Mouse (Mus musculus): ENCODE data around the gene Rsph14.

The Rsph14 gene

DNA sequence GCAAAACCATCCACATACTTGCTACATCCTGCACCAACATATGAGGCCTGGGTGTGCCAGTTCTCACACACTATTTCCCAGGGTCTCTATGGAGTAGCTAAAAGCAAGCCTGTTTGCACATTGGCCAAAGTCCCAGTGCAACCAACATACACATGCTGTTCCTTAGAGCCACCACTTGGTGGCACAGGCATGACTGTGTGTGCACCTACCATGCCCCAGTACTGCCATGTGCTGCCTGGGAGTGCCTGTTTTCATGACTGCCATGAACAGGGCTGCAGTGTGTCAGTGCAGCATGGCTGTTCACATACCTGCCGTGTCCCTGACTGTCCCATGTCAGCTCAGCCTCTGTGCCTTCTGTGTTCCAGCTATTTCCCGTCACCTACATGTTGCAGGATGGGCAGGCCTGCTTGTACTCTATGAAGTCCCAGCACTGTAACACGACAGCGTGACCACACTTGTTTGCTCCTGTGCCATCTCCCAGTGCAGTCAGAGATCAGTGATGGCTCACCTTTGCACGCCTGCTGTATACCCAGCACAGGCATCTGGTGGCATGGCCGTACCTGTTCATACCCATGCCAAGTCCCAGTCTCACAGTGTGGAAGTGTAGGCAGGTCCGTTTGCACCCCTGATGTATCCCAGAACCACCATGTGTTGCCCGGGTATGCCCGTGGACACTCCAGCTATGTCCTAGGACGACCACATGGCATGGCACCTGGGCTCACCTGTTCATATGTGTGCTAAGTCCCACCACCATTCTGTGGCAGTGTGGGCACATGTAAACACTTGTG, 95.2 kb downstream of the Rsph14 start:
- ATAC-seq (ENCODE audit: insufficient number of reproducible peaks, low FRiP score, low TSS enrichment) = 0 out of 2 replicates have a peak, but pooled peaks have one; percentile 45

DNA sequence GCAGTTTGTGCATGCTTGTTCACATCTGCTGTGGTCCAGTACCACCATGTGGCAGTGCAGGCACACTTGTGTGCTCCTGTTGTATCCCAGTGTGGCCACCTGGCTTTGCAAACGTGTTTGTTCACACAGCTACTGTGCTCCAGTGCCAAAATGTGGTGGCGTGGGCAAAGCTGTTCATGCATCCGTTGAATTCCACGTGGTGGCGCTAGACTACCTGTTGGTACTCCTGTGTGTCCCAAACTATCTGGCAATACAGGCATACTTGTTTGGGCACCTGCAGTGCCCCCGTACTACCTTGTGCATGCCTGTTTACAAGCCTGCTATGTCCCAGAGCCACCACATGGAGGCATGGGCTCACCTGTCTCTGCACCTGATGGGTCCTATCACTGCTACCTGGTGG, 97.4 kb downstream of the Rsph14 start:
- no peak for ATAC-seq (ENCODE audit: insufficient number of reproducible peaks, low FRiP score, low TSS enrichment)

DNA sequence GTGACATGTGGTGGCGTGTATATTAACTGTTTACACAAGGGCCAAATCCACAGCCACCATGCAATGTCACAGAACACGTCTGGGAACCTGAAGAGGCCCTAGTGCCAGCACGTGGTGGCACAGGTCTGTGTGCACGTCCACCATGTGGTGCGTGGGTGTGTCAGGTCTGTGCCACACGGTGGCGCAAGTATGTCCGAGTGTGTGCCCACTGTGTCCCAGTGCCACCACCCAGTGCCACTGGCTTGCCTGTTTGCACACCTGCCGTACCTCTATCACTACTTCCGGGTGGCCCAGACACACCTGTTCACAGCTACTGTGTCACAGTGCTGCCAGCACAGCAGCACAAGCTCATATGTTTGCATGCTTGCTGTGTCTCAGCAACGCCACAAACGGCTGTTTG, 97.9 kb downstream of the Rsph14 start:
- no peak for ATAC-seq (ENCODE audit: insufficient number of reproducible peaks, low FRiP score, low TSS enrichment)

DNA sequence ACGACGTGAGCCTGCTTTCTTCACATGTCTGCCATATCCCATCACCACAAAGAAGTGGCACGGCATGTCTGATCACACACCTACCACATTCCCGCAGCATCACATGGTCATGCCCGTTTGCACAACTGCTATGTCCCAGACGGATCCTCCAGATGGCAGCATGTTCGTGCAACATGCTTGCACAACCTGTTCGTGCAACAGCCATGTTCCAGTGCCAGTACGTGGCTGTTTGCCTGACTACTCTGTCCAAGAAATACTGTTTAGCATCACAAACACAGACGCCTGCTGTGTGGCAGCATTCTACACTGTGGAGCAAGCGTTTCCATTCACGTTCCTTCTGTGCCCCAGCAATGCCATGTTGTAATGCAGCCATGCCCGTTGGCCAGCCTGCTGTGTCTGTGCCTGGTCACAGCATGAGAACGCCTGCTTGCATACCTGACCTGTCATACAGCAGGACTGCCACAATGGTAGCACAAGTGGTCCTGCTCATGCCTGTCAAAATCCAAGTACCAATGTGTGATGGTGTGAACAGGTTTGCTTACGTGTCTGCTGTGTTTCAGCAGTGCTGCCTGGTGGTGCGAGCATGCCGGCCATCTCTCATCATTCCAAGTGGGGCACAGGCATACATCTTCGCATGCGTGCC, 98.7 kb downstream of the Rsph14 start:
- ATAC-seq (ENCODE audit: insufficient number of reproducible peaks, low FRiP score, low TSS enrichment) = no peak

DNA sequence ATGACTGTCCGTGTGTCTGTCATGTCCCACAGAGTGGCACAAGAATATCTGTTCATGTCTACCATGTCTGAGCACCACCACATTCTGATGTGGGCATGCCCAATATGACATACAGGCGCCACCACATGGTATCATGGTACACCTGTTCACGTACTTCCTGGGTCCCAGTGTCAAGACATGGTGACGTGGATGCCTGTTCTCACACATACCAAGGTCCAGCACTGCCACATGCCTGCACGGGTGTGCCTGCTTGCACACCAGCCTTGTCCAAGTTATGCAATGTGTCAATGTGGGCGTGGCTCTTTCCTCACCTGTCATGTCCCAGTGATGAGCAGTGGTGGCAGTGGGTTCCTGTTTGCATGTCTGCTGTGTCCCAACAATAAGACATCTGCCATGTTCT, 99.9 kb downstream of the Rsph14 start:
- no peak for ATAC-seq (ENCODE audit: insufficient number of reproducible peaks, low FRiP score, low TSS enrichment)

DNA sequence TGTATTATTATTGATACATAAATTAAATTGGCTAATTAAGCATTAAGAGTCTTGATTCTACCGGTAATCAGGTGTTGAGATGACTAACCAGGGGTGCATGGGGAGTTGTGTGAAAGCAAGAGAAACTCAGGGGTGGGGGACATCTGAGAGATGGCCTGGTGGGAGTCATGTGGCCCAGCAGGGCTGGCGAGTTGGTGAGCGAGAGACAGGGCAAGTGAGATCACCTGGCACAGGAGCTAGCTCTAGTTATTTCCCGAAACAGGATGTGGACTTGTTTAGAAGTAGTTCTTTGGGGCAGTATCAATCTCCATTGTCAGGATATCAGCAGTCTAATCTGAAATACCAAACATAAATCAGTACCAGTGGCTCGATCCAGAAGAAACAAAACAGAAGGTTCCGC, 100.8 kb downstream of the Rsph14 start:
- ATAC-seq (ENCODE audit: insufficient number of reproducible peaks, low FRiP score, low TSS enrichment) = no peak

DNA sequence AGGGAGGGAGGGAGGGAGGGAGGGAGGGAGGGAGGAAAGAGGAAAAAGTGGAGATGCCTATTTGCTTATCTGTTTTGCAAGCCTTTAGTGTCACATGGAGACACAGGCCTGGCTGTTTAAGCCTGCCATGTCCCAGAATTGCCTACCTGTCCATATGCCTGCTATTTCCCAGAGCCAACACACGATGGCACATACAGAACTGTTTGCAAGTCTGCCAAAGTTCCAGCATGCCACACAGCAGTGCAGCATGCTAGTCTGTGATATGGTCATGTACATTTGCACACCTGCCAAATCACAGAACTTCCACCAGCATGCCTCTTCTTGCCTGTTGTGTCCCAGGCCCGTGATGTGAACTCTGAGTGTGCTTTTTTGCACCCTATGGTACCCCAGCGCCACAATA, 101.8 kb downstream of the Rsph14 start:
- ATAC-seq (ENCODE audit: insufficient number of reproducible peaks, low FRiP score, low TSS enrichment) = no peak

DNA sequence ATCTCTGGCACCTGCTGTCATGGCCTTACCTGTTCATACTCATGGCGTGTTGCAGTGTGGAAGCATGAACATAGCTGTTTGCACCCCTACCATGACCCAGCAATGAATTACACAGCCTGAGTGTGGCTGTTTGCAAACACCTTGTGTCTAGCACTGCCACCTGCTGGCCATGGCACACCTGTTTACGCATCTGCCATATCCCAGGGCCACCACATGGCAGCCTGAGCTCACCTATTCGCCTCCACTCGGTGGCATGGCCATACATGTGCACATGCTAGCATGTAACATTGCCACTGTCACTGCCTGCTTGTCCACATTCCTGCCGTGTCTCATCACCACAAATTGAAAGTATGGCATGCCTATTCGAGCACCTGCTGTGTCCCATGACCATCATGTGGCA, 102.8 kb downstream of the Rsph14 start:
- no peak for ATAC-seq (ENCODE audit: insufficient number of reproducible peaks, low FRiP score, low TSS enrichment)

DNA sequence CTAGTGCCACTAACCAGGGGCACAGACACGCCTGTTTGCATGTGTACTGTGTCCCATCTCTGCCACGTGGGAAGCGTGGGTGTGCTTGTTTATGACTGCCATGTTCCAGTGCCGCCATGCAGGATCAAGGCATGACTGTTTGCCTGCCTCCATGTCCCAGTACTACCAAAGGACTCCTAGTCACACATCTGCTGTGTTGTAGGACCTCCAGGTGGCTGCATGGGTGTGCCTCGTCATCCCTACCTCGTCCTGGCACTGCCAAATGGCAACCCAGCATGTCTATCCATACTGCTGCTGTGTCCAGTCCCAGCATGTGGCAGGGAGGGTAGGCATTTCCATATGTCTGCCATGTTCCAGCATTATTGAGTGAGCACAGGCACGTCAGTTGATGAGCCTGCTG, 104.1 kb downstream of the Rsph14 start:
- ATAC-seq (ENCODE audit: insufficient number of reproducible peaks, low FRiP score, low TSS enrichment) = no peak

DNA sequence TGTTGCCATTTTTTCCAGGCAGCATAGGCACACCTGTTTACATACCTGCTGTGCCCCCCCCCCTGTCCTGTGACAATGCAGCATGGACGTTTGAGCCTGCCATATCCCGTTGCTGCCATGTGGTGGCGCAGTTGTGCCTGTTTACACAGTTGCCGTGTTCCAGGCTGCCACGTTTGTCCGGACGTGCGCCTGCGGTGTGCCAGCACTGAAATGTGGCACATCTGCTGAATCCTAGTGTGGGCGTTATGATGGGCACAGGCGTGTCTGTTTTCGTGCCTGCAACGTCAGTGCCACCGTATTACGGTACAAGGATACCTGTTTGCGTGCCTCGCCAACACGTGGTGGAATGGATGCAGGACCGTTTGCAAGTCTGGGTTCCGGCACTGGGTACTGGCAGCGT, 107.1 kb downstream of the Rsph14 start:
- peak; percentile 18 for ATAC-seq (ENCODE audit: insufficient number of reproducible peaks, low FRiP score, low TSS enrichment)

DNA sequence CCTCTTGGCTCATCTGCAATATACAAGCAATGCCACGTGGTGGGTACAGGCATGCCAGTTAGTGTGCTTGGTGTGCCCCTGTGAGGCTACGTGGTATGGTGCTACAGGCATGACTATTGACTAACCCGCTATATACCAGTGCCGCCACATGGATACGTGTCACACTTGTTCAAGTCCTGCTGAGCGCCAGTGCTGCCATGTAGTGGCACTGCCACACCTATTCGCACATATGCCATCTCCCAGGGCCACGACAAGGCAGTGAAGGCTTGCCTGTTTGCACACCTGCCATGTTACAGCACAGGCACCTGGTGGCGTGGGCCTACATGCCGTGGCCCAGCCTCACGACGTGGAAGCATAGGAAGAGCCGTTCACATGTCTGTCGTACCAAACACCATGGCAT, 108.1 kb downstream of the Rsph14 start:
- no peak for ATAC-seq (ENCODE audit: insufficient number of reproducible peaks, low FRiP score, low TSS enrichment)

DNA sequence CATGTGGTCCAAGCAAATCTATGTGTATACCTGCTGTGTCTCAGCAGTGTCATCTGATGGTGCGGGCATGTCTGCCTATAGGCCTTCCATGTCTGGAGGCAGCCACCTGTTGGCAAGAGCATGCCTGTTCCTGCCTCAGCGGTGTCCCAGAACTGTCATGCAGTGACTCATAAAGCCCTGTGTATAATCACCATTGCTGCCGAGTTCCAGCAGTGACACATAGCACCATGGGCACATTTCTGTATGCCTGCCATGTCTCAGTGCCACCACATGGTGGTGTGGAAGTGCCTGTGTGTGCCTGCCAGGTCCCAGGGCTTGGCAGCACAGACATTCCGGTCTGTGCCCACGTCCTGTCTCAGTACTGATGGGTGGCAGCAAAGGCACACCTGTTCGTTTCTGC, 109.6 kb downstream of the Rsph14 start:
- ATAC-seq (ENCODE audit: insufficient number of reproducible peaks, low FRiP score, low TSS enrichment) = peak; percentile 74

DNA sequence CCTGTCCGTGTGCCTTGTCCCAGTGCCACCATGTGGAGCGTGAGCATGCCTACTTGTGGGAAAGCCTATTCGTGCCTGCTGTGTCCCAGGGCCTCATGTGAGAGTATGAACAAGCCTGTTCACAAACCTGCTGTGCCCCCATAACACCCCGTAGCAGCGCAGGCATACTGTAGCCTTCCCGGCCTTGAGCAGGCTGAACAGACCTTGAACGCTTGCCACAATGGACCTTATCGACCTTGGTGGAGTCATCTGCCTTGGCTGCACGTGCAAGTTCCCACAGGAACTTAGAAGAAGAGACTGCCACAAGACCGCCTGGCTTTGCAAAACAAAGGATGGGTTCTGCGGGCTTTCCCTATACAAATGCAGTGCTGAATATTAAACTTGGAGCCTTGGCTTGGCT, 110.8 kb downstream of the Rsph14 start:
- ATAC-seq (ENCODE audit: insufficient number of reproducible peaks, low FRiP score, low TSS enrichment) = no peak

DNA sequence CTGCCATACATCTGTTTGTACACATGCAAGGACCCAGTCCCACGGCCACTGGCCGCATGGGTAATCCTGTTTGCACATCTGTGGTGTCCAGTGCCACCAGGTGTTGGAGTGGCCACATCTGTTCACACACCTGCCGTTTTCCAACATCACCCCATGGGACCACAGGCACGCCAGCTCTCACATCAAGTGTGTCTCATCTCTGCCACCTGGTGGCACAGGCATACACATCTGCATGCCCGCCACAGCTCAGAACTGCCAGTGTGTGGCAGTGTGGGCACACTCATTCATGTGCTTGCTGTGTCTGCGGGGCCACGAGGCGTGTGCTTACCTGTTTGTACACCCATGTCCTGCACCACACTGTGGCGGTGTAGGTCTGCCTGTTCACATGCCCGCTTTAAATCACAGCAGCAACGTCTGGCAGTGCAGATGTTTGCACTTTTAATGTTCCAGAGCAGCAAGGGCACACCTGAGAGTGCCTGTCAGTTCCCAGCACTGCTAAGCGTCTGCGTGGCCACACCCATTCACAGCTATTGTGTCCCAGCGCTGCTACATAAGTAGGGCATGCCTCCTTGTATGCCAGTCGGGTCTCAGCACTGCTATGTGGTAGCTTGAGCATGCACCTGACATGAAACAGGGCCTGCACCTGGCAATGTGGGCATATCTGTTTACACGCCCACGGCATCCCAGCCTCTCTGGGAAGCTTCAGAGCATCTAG, 111.4 kb downstream of the Rsph14 start:
- ATAC-seq (ENCODE audit: insufficient number of reproducible peaks, low FRiP score, low TSS enrichment) = no peak

DNA sequence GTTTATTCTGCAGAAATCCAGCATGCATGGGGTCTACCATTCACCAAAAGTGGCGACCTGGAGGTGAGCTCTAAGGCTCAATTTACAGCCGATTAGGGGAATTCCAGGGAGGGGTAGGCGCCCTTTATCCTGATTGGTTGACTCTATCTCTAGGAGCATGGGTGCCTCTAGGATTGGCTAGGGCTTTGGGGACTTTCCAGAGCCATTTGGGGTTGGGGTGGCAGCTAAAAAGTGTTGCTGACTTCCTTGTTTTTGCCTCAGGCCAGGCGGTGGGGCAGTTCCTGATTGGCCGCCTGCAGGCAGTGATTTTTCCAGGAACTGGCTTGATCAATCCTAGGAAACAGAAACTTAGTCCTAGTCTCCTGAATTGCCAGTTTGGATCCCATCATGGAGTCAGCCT, 113.1 kb downstream of the Rsph14 start:
- no peak for ATAC-seq (ENCODE audit: insufficient number of reproducible peaks, low FRiP score, low TSS enrichment)

DNA sequence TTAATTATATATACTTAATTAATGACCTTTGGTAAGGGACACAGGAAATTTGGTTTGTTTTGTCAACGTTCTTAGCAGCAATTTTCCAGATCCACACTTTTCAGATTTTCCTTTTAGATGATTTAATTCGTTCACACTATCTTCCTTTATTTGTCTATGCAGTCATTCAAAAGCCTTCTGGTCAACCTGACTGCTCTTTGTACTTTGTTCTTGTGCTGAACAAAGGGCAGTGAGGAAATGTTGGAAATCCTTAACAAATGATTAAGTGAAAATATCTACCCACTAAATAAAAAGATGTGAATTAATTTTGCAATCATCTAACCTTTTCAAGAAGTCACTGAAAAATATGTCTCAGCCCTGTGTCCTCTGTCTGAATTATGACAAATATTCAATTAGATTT, 124.0 kb downstream of the Rsph14 start:
- ATAC-seq (ENCODE audit: insufficient number of reproducible peaks, low FRiP score, low TSS enrichment) = no peak

Data from cerebellum, adult (tissue).